Mouse (Mus musculus) pancreas, adult 10 weeks (tissue): ENCODE measurements around the gene 3110009E18Rik. TPM values are rescaled to one million over a fixed set of nuclear protein-coding genes. Genes with fewer than 3 reads are reported as not detected.

Experiments used
- polyA plus RNA-seq: library from polyadenylated mRNA; stranded (reverse); fragments of 350-450 nt; fragmentation: Illumina TruSeq; extraction: RNeasy Lipid Tissue Mini Kit (QIAGEN cat#74804); gene quantifications from one replicate; pipeline ENCODE4 v1.2.3, GENCODE M21; 2015; ENCODE audit warnings: low read depth, low replicate concordance; ENCODE audit not compliant: insufficient read depth

3110009E18Rik gene
- not detected for polyA plus RNA-seq

GRCm38 (mm10) chr1:120120969-120121811, at the start of gene 3110009E18Rik, which contains the start of gene Dbi:
Gene 3110009E18Rik (plus strand): TSS chr1:120121187.
Gene Dbi (minus strand): TSS chr1:120121078.

GRCm38 (mm10) chr1:120073519-120074306, 47.3 kb upstream of the 3110009E18Rik start, which contains the start of gene Tmem37:
Gene Tmem37 (minus strand): TSS chr1:120074074.

Other genes with a start within 250 kb of the 3110009E18Rik start
- 1.3 TPM for gene Tmem177, start 208.0 kb upstream of the 3110009E18Rik start, polyA plus RNA-seq
- gene Cfap221, start 124.0 kb upstream of the 3110009E18Rik start, polyA plus RNA-seq: not detected
- gene Sctr, start 114.3 kb upstream of the 3110009E18Rik start, polyA plus RNA-seq: 1.4 TPM
- gene Tmem37, start 47.1 kb upstream of the 3110009E18Rik start, polyA plus RNA-seq: 1.3 TPM
- gene Dbi, start 109 bp upstream of the 3110009E18Rik start, polyA plus RNA-seq: 129 TPM
- 5.8 TPM for gene Steap3, start 151.5 kb downstream of the 3110009E18Rik start, polyA plus RNA-seq
- gene C1ql2, start 219.4 kb downstream of the 3110009E18Rik start, polyA plus RNA-seq: 0.54 TPM